Mouse (Mus musculus) layer of hippocampus, postnatal 36 days (tissue): ENCODE measurements around the gene Gm13698. TPM values are rescaled to one million over a fixed set of nuclear protein-coding genes. Genes with fewer than 3 reads are reported as not detected.
"Not testable (repeated sequence)": the region's sequence is repeated elsewhere in the genome, so short reads cannot be mapped to it uniquely, and the experiment has no call there.

Experiments used
- DNase-seq, 2 experiments: peaks; one replicate each; pipeline ENCODE4 v3.0.0; 2022
- total RNA-seq, 2 experiments: library from RNA; stranded (reverse); gene quantifications; 2 replicates each; pipeline ENCODE4 v1.2.3; 2021

Gene Gm13698
- 1 to 10 TPM; 1.7 TPM for total RNA-seq

DNA sequence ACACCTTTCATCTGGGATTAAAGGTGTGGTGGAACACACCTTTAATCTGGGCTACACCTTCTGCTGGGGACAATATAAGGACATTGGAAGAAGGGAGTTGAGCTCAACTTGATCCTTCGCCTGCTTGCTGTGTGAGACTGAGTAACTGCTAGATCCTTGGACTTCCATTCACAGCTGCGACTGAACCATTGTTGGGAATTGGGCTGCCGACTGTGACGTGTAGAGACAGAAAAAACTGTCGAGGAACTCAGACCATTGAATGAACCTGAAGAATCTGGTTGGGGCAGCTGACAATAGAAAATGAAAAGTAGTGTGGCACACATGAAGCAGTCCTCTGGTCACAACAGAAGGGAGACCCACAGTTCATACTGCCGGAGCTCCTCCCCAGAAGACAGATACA is at the start of gene Gm13698:
Gm13698 (plus strand) TSS at position 301 of the 400 bp plus-strand sequence.
- not testable (repeated sequence) for DNase-seq

DNA sequence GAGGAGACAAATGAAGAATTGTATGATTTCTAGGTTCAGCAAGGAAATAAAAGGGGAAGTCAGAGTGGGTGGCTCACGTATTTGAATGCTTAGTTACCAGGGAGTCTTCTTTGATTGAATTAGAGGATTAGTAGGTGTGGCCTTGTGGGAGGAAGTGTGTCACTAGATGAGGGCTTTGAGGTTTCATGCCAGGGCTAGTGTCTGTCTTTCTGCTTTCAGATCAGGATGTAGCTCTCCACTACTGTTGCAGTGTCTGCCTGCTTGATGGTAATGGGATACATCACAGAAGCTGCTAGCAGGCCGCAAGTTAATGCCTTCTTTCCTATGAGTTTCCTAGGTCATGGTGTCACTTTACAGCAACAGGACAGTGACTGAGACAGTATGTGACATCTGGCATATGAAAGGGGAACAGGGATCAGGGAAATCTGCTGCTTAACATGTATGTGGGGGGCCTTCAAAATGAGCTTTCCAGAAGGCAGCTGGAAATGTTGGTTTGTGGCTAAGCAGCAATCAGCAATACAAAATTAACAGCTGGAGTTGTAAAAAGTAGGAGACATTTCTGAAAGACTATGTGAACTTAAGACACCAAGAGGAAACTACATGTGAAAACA is 25.9 kb upstream of the Gm13698 start:
- DNase-seq = no peak

DNA sequence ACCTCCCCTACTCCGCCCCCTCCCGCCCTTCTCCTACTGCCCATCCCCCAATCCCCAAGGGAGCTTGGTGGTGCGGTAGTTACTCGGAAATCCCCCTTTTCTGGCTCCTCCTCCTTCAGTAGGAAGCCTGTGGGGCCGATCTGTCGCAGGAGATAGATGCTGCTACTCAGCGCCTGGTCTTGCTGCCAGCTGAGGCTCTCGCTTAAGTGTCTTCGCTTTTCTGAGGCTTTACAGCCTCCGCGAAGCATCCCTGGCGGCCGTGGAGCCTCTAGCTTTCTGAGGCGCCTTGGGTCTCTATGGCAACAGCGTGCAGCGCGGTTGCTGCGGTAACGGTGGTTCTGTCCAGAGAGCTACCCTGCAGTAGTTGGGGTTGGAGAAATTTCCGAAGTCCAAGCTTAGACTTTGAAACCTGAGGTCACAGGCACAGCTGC is 14.5 kb upstream of the Gm13698 start, which contains the start of gene Zswim2:
Zswim2 (minus strand) TSS at position 298 of the 431 bp plus-strand sequence.
- peak; percentile 82 to 89 for DNase-seq

DNA sequence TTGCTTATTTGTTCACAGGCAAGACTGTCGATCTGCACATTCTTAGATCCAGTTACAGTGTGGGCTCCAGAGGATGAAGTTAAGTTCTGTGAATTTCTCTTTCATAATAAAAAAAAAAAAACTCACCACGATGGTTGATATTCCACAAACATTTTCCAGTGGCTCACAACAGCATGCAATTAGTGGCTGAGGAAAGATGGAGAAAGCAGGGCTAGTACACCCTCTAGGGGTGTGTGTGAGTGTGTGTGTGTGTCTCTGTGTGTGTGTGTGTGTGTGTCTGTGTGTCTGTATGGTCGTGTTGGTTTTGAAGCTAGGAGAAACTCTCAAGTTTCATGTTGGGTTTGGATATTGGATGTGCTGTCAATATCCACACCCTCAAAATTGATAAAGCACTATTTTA is 14.1 kb upstream of the Gm13698 start:
- DNase-seq = no peak

- DNase-seq = no peak
These were observed 13.7 kb upstream of the Gm13698 start for GRCm38 (mm10) chr2:83941792-83942191.

DNA sequence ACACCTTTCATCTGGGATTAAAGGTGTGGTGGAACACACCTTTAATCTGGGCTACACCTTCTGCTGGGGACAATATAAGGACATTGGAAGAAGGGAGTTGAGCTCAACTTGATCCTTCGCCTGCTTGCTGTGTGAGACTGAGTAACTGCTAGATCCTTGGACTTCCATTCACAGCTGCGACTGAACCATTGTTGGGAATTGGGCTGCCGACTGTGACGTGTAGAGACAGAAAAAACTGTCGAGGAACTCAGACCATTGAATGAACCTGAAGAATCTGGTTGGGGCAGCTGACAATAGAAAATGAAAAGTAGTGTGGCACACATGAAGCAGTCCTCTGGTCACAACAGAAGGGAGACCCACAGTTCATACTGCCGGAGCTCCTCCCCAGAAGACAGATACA is 5.7 kb downstream of the Gm13698 start, which contains the start of gene Gm13693:
Gm13693 (plus strand) TSS at position 301 of the 400 bp plus-strand sequence.
- DNase-seq = not testable (repeated sequence)

GRCm38 (mm10) chr2:83967013-83967412 is 11.5 kb downstream of the Gm13698 start, which contains the start of gene Gm13695:
Gene Gm13695 (plus strand): TSS chr2:83967313.
- not testable (repeated sequence) for DNase-seq

GRCm38 (mm10) chr2:83972823-83973222 is 17.3 kb downstream of the Gm13698 start, which contains the start of gene Gm13696:
Gene Gm13696 (plus strand): TSS chr2:83973123.
- not testable (repeated sequence) for DNase-seq

DNA sequence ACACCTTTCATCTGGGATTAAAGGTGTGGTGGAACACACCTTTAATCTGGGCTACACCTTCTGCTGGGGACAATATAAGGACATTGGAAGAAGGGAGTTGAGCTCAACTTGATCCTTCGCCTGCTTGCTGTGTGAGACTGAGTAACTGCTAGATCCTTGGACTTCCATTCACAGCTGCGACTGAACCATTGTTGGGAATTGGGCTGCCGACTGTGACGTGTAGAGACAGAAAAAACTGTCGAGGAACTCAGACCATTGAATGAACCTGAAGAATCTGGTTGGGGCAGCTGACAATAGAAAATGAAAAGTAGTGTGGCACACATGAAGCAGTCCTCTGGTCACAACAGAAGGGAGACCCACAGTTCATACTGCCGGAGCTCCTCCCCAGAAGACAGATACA is 23.1 kb downstream of the Gm13698 start, which contains the start of gene Gm13694:
Gm13694 (plus strand) TSS at position 301 of the 400 bp plus-strand sequence.
- not testable (repeated sequence) for DNase-seq

- not testable (repeated sequence) for DNase-seq
These were observed 28.9 kb downstream of the Gm13698 start, which contains the start of gene Gm13697 for GRCm38 (mm10) chr2:83984443-83984842. Gene Gm13697 (plus strand): TSS chr2:83984743.

GRCm38 (mm10) chr2:83990253-83990652 is 34.8 kb downstream of the Gm13698 start, which contains the start of gene Gm13691:
Gene Gm13691 (plus strand): TSS chr2:83990553.
- not testable (repeated sequence) for DNase-seq

DNA sequence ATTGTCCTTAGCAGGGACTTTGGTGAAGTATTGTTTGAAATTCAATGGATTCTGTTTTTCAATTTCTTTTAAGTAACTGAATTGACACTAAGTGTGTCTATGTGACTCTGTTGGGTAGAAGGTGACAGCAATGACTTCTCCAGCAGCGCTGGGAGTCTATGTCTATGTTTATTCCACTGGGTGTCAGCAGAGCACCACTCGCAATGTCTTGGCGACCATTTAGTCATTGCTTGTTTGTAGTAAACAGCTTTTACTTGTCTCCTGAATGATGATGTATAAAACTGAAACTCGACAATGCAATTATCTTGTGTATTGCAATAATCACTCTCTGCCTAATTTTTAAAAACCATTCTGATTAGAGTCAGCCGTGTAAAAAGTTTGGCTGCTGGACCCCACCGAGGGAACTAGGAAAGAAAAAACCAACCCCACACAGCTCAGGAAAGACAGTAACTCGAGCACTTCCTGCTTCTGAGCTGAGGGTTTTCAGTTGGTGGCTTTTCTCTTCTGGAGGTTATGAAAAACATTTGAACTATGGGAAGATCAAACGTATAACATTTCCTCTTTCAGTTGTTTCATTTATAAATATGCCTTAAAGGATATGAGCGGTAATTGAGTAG is 38.3 kb downstream of the Gm13698 start:
- not testable (repeated sequence) for DNase-seq

DNA sequence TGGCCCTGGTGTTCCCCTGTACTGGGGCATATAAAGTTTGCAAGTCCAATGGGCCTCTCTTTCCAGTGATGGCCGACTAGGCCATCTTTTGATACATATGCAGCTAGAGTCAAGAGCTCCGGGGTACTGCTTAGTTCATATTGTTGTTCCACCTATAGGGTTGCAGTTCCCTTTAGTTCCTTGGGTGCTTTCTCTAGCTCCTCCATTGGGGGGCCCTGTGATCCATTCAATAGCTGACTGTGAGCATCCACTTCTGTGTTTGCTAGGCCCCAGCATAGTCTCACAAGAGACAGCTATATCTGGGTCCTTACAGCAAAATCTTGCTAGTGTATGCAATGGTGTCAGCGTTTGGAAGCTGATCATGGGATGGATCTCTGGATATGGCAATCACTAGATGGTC is 39.0 kb downstream of the Gm13698 start:
- DNase-seq = not testable (repeated sequence)

Other genes with a start within 250 kb of the Gm13698 start
- 10 to 100 TPM; 58.6 to 60.5 TPM for gene Itgav, start 231.3 kb upstream of the Gm13698 start, total RNA-seq
- 100 to 1,000 TPM; 191 to 210 TPM for gene Fam171b, start 143.1 kb upstream of the Gm13698 start, total RNA-seq
- gene Zswim2, start 14.5 kb upstream of the Gm13698 start, total RNA-seq = under 1 TPM in 1 of 2 experiments, not detected in 1; 0.27 TPM
- gene Gm13693, start 5.8 kb downstream of the Gm13698 start, total RNA-seq = 1 to 10 TPM; 1.7 TPM
- 1 to 10 TPM in 1 of 2 experiments, not detected in 1; 1.7 TPM for gene Gm13695, start 11.6 kb downstream of the Gm13698 start, total RNA-seq
- 1 to 10 TPM; 1.7 TPM for gene Gm13696, start 17.4 kb downstream of the Gm13698 start, total RNA-seq
- gene Gm13694, start 23.2 kb downstream of the Gm13698 start, total RNA-seq = 1 to 10 TPM; 1.7 TPM
- 1 to 10 TPM; 1.7 TPM for gene Gm13697, start 29.1 kb downstream of the Gm13698 start, total RNA-seq
- 1 to 10 TPM; 1.7 TPM for gene Gm13691, start 34.9 kb downstream of the Gm13698 start, total RNA-seq